Mouse (Mus musculus): ENCODE results near the gene Gm20388.

- TF ChIP-seq CTCF (IDR thresholded peaks at IDR 0.05; ENCODE audit: borderline replicate concordance, extremely low read depth, insufficient read depth, insufficient read length) (no peak), POLR2A (IDR thresholded peaks at IDR 0.05; ENCODE audit: borderline replicate concordance, extremely low read depth, insufficient read depth, insufficient read length, poor library complexity, severe bottlenecking) (no peak)
Measured at GRCm38 (mm10) chr8:120602672-120603071, 692.0 kb downstream of the Gm20388 start.

Measured in brain, embryonic 14.5 days (tissue).